Mouse (Mus musculus): ENCODE data around the gene Slc35f6. TPM values are rescaled to one million over a fixed set of nuclear protein-coding genes. Genes with fewer than 3 reads are reported as not detected.

Gene Slc35f6
- polyA plus RNA-seq, 1 experiment from 2014 or later = 19.9 TPM

GRCm38 (mm10) chr5:30621211-30621790 is 26.4 kb upstream of the Slc35f6 start:
- no peak for ATAC-seq (ENCODE audit: insufficient number of reproducible peaks, insufficient read depth, low FRiP score, low TSS enrichment, low read depth)
- no peak overlapping the region for H3K27ac ChIP-seq
- H3K9me3 ChIP-seq = no peaks in the 10 kb centered on the region
- H3K36me3 ChIP-seq = no peaks in the 10 kb centered on the region
- peaks cover 67% of the 10 kb centered on the region for H3K27me3 ChIP-seq
- no peak overlapping the region for H3K4me3 ChIP-seq (replicated peaks)
- peak overlapping the region; percentile 92; the same call in 1 of the 2 replicates for H3K4me2 ChIP-seq
- no peak overlapping the region for H3K9ac ChIP-seq (replicated peaks)
- WGBS = 92% methylated on average over 9 of the region's 9 CpGs
- peaks cover 17% of the 10 kb centered on the region for H3K4me1 ChIP-seq (replicated peaks)

- Histone ChIP-seq H3K9ac (replicated peaks) (no peak overlapping the region; the same call in 1 of the 2 replicates), H3K27me3 (peaks cover 64% of the 10 kb centered on the region), H3K27ac (no peak overlapping the region), H3K36me3 (no peaks in the 10 kb centered on the region), H3K4me2 (peak overlapping the region; percentile 92), H3K9me3 (no peaks in the 10 kb centered on the region), H3K4me3 (replicated peaks) (peak overlapping the region; percentile 48), H3K4me1 (replicated peaks) (peaks cover 17% of the 10 kb centered on the region)
- 48% methylated on average over 22 of the region's 22 CpGs for WGBS
- ATAC-seq (ENCODE audit: insufficient number of reproducible peaks, insufficient read depth, low FRiP score, low TSS enrichment, low read depth) = no peak
Observed at GRCm38 (mm10) chr5:30621844-30622176, 25.9 kb upstream of the Slc35f6 start.

- 4% methylated on average over 69 of the region's 69 CpGs for WGBS
- peak overlapping the region; percentile 48 for H3K4me3 ChIP-seq (replicated peaks)
- peaks cover 64% of the 10 kb centered on the region for H3K27me3 ChIP-seq
Observed at GRCm38 (mm10) chr5:30622177-30622840, 25.4 kb upstream of the Slc35f6 start.

DNA sequence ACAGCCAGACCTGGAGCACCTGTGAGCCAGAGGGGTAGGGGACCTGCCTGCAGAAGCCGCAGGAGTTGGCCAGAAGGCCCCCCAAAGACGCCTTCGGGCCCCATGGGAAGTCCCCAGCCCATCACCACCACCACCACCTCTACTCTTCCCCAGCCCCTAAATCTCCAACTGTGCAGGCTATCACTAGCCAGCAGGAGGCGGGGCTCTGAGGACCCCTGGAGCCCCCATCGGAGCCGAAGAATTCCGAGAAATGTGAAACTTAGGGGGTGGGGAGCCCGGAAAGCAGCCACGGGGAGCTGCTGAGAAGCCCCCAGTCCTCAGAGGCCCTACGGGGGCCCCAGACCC is 24.9 kb upstream of the Slc35f6 start:
- no peak overlapping the region for H3K27ac ChIP-seq
- peak overlapping the region; percentile 92 for H3K4me2 ChIP-seq
- peak overlapping the region; percentile 48 for H3K4me3 ChIP-seq (replicated peaks)
- H3K36me3 ChIP-seq = no peaks in the 10 kb centered on the region
- peak overlapping the region; percentile 47 for H3K9ac ChIP-seq (replicated peaks)
- no peaks in the 10 kb centered on the region for H3K9me3 ChIP-seq
- 2% methylated on average over 10 of the region's 10 CpGs for WGBS
- 0 out of 2 replicates have a peak, but pooled peaks have one; percentile 26 for ATAC-seq (ENCODE audit: insufficient number of reproducible peaks, insufficient read depth, low FRiP score, low TSS enrichment, low read depth)
- H3K27me3 ChIP-seq = peaks cover 62% of the 10 kb centered on the region
- peaks cover 17% of the 10 kb centered on the region for H3K4me1 ChIP-seq (replicated peaks)

More at GRCm38 (mm10) chr5:30622177-30622840, 25.4 kb upstream of the Slc35f6 start:
- peaks cover 17% of the 10 kb centered on the region for H3K4me1 ChIP-seq (replicated peaks)
- no peaks in the 10 kb centered on the region for H3K36me3 ChIP-seq
- H3K9me3 ChIP-seq = no peaks in the 10 kb centered on the region
- ATAC-seq (ENCODE audit: insufficient number of reproducible peaks, insufficient read depth, low FRiP score, low TSS enrichment, low read depth) = peak; percentile 56
- H3K27ac ChIP-seq = no peak overlapping the region
- peak overlapping the region; percentile 92 for H3K4me2 ChIP-seq
- peak overlapping the region; percentile 47 for H3K9ac ChIP-seq (replicated peaks)

- Histone ChIP-seq H3K9ac (replicated peaks) (peak overlapping the region; percentile 47; the same call in 1 of the 2 replicates), H3K9me3 (no peaks in the 10 kb centered on the region), H3K4me2 (peak overlapping the region; percentile 92), H3K36me3 (no peaks in the 10 kb centered on the region), H3K27ac (no peak overlapping the region), H3K4me1 (replicated peaks) (peaks cover 17% of the 10 kb centered on the region), H3K4me3 (replicated peaks) (peak overlapping the region; percentile 48; the same call in 1 of the 2 replicates), H3K27me3 (peaks cover 56% of the 10 kb centered on the region)
- ATAC-seq (ENCODE audit: insufficient number of reproducible peaks, insufficient read depth, low FRiP score, low TSS enrichment, low read depth) = no peak
- WGBS = 41% methylated on average over 2 of the region's 2 CpGs
Observed at GRCm38 (mm10) chr5:30623380-30623779, 24.4 kb upstream of the Slc35f6 start.

DNA sequence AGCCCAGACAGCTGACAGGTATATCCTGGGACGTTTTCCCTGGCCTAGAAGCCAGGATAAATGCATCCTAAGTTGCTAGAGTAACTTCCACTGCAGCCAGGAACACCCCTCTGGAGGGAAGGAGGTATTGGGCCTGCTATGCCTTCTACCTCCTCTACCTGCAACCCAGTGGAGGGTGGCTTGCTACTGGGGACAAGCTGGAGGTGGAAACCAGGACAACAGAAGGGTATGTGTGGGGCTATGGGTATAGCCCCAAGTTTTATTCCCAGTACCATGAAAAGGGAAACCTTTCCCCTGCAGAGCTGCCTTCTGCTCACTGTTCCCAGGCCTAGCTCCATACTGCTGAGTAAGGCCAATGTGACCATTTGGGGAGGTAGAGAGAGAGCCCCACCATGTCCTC is 23.4 kb upstream of the Slc35f6 start:
- 26% methylated on average over 1 of the region's 1 CpGs for WGBS
- Histone ChIP-seq H3K9me3 (no peaks in the 10 kb centered on the region), H3K4me3 (replicated peaks) (no peak overlapping the region), H3K36me3 (no peaks in the 10 kb centered on the region), H3K4me1 (replicated peaks) (peaks cover 17% of the 10 kb centered on the region), H3K27ac (no peak overlapping the region), H3K27me3 (peaks cover 49% of the 10 kb centered on the region), H3K4me2 (no peak overlapping the region), H3K9ac (replicated peaks) (no peak overlapping the region)
- no peak for ATAC-seq (ENCODE audit: insufficient number of reproducible peaks, insufficient read depth, low FRiP score, low TSS enrichment, low read depth)

DNA sequence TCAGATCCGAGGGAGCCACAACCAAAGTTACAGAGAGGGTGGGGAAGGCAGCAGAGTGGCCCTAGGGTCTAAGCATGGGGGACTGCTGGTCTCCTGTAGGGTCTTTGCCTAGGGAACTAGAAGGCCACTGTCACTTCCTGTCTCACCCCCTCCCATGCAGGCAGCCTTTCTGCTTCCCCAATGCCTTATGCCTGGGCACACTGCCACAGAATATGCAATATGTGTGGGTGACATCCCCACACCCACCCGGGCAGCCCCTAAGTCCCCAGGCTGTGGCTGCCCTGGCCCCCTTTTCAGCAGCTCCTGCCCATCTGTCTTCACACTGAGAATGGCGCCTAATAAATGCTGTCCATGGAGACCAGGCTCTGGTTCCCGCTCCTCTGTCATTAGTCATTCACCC is 22.8 kb upstream of the Slc35f6 start:
- H3K27ac ChIP-seq = no peak overlapping the region
- no peak overlapping the region for H3K4me2 ChIP-seq
- no peaks in the 10 kb centered on the region for H3K9me3 ChIP-seq
- no peak overlapping the region for H3K9ac ChIP-seq (replicated peaks)
- peaks cover 46% of the 10 kb centered on the region for H3K27me3 ChIP-seq
- H3K4me3 ChIP-seq (replicated peaks) = no peak overlapping the region
- no peak for ATAC-seq (ENCODE audit: insufficient number of reproducible peaks, insufficient read depth, low FRiP score, low TSS enrichment, low read depth)
- WGBS = 33% methylated on average over 4 of the region's 4 CpGs
- H3K36me3 ChIP-seq = no peaks in the 10 kb centered on the region
- H3K4me1 ChIP-seq (replicated peaks) = peaks cover 17% of the 10 kb centered on the region

DNA sequence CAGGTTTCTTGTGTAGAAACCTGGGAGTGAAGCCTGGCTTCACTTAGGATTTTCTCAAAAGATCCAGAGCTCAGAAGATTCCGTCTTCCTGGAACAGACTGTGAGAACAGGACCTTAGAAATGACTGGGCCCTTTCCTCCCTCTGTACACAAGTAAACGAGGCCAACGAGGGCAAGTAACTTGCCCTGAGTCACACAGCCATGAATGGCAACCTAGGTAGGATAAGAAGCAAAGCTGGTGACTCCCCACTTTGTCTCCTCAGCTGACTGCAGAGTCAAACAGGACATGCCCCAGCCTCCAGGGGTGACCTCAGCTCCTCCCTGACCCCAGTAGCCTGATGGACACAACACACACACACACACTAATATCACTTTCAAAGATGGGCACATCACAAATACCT is 22.4 kb upstream of the Slc35f6 start:
- H3K36me3 ChIP-seq = no peaks in the 10 kb centered on the region
- ATAC-seq (ENCODE audit: insufficient number of reproducible peaks, insufficient read depth, low FRiP score, low TSS enrichment, low read depth) = no peak
- no peak overlapping the region for H3K4me3 ChIP-seq (replicated peaks)
- H3K9me3 ChIP-seq = no peaks in the 10 kb centered on the region
- peaks cover 43% of the 10 kb centered on the region for H3K27me3 ChIP-seq
- 61% methylated on average over 3 of the region's 3 CpGs for WGBS
- H3K4me2 ChIP-seq = no peak overlapping the region
- no peak overlapping the region for H3K27ac ChIP-seq
- H3K4me1 ChIP-seq (replicated peaks) = peaks cover 17% of the 10 kb centered on the region
- no peak overlapping the region for H3K9ac ChIP-seq (replicated peaks)

GRCm38 (mm10) chr5:30626331-30627105 is 21.2 kb upstream of the Slc35f6 start:
- Histone ChIP-seq H3K9me3 (no peaks in the 10 kb centered on the region), H3K36me3 (no peaks in the 10 kb centered on the region), H3K9ac (replicated peaks) (no peak overlapping the region), H3K27ac (no peak overlapping the region), H3K27me3 (peaks cover 36% of the 10 kb centered on the region), H3K4me1 (replicated peaks) (peaks cover 17% of the 10 kb centered on the region), H3K4me2 (no peak overlapping the region), H3K4me3 (replicated peaks) (no peak overlapping the region)
- no peak for ATAC-seq (ENCODE audit: insufficient number of reproducible peaks, insufficient read depth, low FRiP score, low TSS enrichment, low read depth)
- WGBS = 83% methylated on average over 8 of the region's 8 CpGs

DNA sequence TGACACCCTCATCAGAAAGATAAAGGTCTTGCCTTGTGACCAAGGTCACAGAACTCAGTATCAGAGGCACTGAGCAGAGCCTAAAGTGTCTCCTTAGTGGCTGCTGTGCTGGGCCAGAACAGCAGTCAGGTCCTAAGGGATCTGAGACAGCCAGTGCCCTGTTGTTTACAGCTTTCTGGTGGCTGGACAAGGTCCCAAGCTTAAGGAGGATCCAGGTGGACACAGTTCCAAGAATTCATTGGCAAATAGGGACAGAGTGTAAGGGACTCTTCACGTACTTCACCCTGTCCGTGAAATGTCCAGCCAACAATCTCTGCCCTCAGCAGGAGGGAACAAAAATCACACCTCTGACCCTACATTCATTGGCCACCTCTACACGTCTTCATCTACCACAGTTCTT is 19.2 kb upstream of the Slc35f6 start:
- no peak overlapping the region for H3K4me2 ChIP-seq
- H3K4me1 ChIP-seq (replicated peaks) = no peaks in the 10 kb centered on the region
- H3K27me3 ChIP-seq = peaks cover 18% of the 10 kb centered on the region
- H3K9me3 ChIP-seq = no peaks in the 10 kb centered on the region
- no peak overlapping the region for H3K9ac ChIP-seq (replicated peaks)
- H3K27ac ChIP-seq = no peak overlapping the region
- ATAC-seq (ENCODE audit: insufficient number of reproducible peaks, insufficient read depth, low FRiP score, low TSS enrichment, low read depth) = no peak
- WGBS = 82% methylated on average over 3 of the region's 3 CpGs
- no peaks in the 10 kb centered on the region for H3K36me3 ChIP-seq
- H3K4me3 ChIP-seq (replicated peaks) = no peak overlapping the region

- Histone ChIP-seq H3K4me1 (replicated peaks) (no peaks in the 10 kb centered on the region), H3K9me3 (no peaks in the 10 kb centered on the region), H3K4me2 (no peak overlapping the region), H3K4me3 (replicated peaks) (no peak overlapping the region), H3K36me3 (no peaks in the 10 kb centered on the region), H3K9ac (replicated peaks) (no peak overlapping the region), H3K27ac (no peak overlapping the region), H3K27me3 (peaks cover 4% of the 10 kb centered on the region)
- WGBS = 83% methylated on average over 6 of the region's 6 CpGs
- ATAC-seq (ENCODE audit: insufficient number of reproducible peaks, insufficient read depth, low FRiP score, low TSS enrichment, low read depth) = no peak
Observed at GRCm38 (mm10) chr5:30630401-30630800, 17.3 kb upstream of the Slc35f6 start.

All from limb, embryonic 12.5 days (tissue).